Mouse (Mus musculus): ENCODE measurements around the gene Dcbld1. TPM values are rescaled to one million over a fixed set of nuclear protein-coding genes. Genes with fewer than 3 reads are reported as not detected.

Dcbld1 gene
- not detected for total RNA-seq (2023)

DNA sequence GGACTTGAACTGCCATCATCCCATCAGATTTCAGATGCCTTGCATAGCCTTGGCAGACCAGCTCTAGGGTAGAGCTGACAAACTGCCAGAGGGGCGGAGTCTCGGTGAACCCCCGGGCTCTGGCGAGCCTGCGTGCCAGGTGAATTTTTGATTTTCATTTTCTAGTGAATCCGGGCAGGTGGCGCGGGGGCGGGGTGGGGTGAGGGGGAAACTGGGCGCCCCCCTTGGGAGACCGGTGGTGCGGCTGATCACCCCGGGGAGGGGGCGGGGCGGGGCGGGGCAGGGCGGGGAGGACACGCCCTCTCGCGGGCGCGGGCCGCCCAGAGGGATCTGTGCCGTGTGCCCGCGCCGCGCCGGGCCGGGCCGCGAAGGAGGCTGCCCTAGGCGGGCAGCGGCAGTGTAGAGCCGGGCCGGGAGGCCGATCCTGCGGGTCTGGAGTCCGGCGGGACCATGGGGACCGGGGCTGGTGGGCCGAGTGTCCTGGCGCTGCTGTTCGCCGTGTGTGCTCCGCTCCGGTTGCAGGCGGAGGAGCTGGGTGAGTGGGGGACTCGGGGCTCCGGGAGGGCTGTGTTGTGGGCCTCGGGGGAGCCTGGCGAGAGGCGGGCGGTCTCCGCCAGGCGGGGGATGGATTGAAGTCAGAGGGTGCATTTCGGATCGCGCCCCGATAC, at the start of gene Dcbld1:
TSS of gene Dcbld1 (plus strand) at position 319 of the 668 bp plus-strand sequence.

DNA sequence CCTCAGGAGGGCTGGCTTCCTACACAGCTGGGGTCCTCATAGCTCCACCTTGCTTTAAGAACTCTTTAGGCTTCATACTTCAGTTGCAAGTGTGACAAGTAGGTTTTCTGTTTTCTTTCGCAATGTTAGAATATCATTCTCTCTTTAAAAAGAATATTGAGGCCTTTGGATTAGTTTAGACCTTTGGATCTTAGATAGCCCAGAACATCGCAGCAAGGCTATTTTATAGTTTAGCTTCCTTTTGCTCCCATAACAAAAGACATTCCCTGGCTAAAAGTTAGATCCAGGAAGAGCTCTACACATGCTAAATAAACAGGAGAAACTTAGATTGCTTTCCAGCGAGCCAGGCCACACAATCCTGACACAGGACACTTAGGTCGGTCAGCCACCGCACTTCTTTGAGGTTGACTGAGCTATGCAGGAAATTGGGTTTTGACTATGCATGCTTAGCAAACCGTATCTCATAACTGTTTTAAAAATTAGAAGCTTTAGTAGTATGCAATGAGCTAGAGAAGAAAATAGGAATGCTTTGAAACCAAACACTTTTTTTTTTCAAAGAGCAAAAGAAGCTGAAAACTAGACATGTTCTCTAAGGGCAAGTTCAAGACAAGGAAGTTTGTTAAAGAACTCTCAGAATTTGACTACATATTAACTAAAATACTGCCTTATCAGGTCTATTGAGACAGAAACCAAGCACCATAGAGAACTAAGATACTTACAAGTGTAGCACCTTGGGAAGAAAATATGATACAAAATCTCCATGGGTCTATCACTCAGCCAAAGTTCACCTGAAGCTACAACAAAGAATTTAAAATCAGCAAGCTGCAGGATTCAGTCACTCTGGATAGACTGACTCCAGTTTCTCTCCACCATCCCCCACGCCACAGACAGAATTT, 38.2 kb upstream of the Dcbld1 start, which contains the start of gene Ros1:
TSS of gene Ros1 (minus strand) at position 288 of the 896 bp plus-strand sequence.

DNA sequence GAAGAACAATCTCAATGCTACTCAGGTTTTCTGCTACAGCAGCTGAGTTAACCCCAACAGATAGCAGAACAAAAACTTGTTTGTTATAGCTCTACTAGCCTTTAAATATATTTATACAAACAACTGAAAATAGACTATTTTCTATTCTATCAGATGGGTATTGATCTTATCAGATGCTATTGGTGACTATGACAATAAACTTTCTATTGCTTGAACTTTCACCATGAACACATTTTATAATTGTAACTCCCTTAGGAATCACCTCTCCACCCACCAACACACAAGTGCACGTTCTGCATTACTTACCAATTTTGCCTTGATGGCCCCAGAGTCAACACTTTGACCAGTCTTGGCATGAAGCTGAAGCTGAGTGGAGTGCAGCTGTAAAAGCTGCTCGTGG, 125.0 kb downstream of the Dcbld1 start, which contains the start of gene Gm26741:
TSS of gene Gm26741 (plus strand) at position 301 of the 400 bp plus-strand sequence.

Other genes with a start within 250 kb of the Dcbld1 start
- not detected for gene Vgll2, start 211.1 kb upstream of the Dcbld1 start, total RNA-seq (2023)
- gene Ros1, start 38.4 kb upstream of the Dcbld1 start, total RNA-seq (2023) = not detected
- not detected for gene Gm26741, start 125.1 kb downstream of the Dcbld1 start, total RNA-seq (2023)
- gene Gopc, start 148.5 kb downstream of the Dcbld1 start, total RNA-seq (2023) = 19.9 TPM
- not detected for gene Nepn, start 155.4 kb downstream of the Dcbld1 start, total RNA-seq (2023)
- gene Nus1, start 183.9 kb downstream of the Dcbld1 start, total RNA-seq (2023) = 36.6 TPM

Measured in CD4-positive naive resting alpha-beta T cell, adult 57 days (primary cell).